Mouse (Mus musculus) cerebellum, postnatal 4 days (tissue): ENCODE measurements around the gene Tlr11.

Experiments used
- DNase-seq, 2 experiments: peaks; one replicate each; pipeline ENCODE4 v3.0.0; 2022; ENCODE audit warnings: low spot score in 2 of 2, mixed read lengths in 1 of 2

The Tlr11 gene

DNA sequence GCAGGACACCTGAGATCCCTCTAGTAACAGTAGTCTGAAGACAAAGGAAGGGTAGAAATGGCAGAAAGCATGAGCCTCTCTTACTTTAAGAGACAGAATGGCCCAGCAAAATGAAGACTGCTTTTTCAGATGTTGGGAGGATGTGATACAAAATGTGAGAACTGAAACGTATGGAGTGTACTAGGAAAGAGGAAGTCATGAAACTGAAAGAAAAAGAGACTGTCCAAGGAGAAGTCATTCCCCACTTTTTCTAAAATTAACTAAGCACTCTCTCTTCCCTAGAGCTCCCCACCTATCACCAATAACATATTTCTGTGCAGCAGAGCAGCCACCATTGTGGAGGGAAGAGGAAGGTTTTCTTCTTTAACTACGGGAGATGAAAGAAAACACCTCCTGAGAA, at the start of gene Tlr11:
Gene Tlr11, plus strand, starts transcription at position 322 of the 400 bp plus-strand sequence.
- DNase-seq, result no peak

DNA sequence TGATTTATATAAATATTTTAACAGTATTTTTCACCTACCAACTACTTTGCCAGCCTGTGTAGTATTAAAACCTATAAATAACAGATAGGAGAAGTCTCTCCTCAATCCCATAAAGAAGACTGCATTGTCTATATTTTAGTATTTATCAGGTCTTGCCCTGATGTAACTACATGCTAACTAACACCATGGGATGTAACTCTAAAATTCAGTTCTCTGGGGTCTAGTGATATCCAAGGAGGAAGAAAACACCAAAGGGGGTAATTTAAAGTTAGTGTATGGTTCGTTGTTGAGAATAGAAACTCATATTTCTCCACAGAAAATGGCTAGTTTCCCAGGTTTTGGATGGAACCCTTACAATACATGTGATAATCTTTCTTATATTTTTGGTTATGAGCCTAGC, 31.1 kb upstream of the Tlr11 start, which contains the start of gene Olfr734:
Gene Olfr734, minus strand, starts transcription at position 101 of the 400 bp plus-strand sequence.
- DNase-seq, result no peak

GRCm38 (mm10) chr14:50348796-50349195, 8.9 kb upstream of the Tlr11 start, which contains the start of gene Olfr735:
Gene Olfr735 (minus strand): TSS chr14:50348872.
- DNase-seq, result no peak

DNA sequence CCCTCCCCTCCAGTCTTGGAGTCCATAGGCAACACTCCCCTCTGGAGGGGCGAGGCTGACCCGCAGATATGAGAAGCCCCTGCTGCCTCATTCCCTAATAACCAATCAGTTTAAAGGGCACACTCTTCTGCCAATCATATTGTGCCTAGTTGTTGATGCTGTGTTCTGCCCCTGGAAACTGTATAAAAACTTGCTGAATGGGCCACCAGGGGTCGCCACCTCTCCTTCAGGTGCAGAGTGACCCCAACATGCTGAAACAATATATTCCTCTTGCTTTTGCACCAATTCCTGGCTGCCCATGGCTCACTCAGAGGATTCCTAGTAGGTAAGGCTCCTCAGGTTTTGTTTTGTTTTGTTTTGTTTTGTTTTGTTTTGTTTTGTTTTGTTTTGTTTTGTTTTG, 5.3 kb upstream of the Tlr11 start:
- peak in 1 of 2 experiments; percentile 3 for DNase-seq

- DNase-seq, result no peak
Observed at GRCm38 (mm10) chr14:50356725-50357124, 989 bp upstream of the Tlr11 start.

GRCm38 (mm10) chr14:50360480-50360879, 2.8 kb downstream of the Tlr11 start:
- DNase-seq, result no peak

DNA sequence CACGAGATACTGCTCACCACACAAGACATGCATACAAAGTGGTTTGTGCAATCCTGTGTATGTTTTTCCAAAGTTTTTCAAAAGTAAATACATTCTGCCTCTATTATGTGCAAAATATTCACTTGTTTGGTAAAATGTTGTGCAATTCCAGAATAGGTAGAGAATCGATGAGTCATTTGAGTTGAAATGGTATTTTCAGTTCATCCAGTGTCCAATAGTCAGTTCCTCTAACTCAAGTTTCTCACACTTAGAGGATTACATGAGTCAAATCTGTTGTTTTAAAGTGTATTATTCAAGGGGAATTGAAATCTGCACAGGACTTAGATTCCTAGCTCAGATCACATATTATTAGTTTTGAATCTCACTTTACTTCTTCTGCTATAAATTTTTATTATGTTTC, 5.8 kb downstream of the Tlr11 start:
- DNase-seq, result no peak

DNA sequence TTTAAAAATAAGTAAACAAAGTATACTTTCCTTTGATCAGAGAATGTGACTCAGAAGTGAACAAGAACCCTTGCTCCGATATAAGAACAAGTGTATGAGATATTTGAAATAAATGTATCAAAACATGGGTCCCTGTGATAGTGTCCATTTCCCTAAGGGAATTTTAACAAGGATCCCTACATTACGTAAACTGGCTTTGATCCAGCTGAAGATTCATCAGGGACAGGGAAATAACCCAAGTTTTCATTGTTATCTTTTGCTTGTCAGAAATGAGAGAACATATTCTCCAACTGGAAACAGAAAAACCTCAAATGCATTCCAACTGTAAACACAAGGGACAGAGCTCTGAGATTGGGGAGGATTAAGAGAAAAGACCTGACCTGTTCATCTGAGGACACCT, 23.1 kb downstream of the Tlr11 start, which contains the start of gene Olfr736:
Gene Olfr736, plus strand, starts transcription at position 301 of the 400 bp plus-strand sequence.
- DNase-seq, result no peak

GRCm38 (mm10) chr14:50407268-50407667, 49.6 kb downstream of the Tlr11 start, which contains the start of gene Olfr738:
Gene Olfr738 (plus strand): TSS chr14:50407568.
- DNase-seq, result no peak
